Mouse (Mus musculus): Measurements from ENCODE around the gene 1700086D15Rik.
A peak's percentile ranks its signal among the peaks of the same experiment; 100 is the strongest.

1700086D15Rik gene

DNA sequence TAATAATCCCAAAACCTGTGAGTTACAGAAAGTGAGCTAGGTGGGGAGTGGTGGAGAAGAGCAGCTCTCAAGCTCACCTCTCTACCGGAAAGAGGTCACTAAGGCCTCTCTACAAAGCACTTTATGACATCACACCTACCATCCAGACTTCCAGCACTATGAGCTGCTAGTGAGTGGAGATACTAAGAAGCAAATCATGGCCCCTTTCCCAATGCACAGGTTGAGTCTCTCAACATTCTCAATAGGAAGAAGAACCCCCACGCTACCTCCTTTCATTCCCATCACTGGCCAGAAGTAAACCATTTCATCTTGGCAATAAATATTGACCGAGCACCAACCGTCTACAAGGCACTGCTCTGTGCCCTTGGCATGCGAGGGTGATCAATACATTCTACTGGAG, at the start of gene 1700086D15Rik:
Gene 1700086D15Rik, minus strand, starts transcription at position 101 of the 400 bp plus-strand sequence.
- no peak for DNase-seq

DNA sequence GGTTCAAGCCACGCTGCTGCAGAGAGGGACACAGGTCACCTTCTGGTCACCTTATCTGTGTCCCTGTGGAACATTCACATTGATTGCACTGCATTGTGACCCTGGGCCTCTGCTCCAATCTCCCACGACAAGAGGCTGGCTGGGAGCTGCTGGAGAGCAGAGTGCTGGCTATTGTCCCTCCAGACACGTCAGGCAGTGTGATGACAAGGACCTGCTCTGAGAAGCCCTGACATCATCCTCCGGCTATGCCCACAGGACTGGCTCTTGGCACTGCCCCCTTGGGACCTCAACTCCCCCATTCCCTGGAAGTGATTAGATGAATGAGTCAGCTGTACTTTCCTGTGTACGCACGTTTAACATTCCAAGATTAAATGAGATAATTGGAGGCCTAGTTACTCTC, 49.8 kb upstream of the 1700086D15Rik start:
- no peak for DNase-seq

GRCm38 (mm10) chr11:65205306-65205705, 45.6 kb upstream of the 1700086D15Rik start:
- no peak for DNase-seq

DNA sequence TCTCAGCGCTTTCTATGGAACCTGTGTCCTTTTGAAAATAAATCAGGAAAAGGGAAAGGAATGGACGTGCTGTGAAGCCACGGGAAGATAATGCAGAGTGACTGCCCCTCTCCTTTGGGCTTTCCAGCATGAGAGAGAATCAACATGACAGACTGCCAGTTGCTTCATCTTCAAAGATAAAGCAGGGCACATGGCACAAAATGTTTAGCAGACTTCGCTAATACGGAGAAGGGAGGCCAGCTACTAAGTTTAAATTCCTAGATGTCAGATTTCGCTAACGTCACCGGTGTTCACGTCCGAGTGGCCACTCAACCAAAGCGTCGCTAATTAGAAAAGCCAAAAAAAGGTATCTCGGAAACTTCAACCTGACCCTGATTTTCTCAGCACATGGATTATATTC, 45.0 kb upstream of the 1700086D15Rik start:
- DNase-seq, result no peak

DNA sequence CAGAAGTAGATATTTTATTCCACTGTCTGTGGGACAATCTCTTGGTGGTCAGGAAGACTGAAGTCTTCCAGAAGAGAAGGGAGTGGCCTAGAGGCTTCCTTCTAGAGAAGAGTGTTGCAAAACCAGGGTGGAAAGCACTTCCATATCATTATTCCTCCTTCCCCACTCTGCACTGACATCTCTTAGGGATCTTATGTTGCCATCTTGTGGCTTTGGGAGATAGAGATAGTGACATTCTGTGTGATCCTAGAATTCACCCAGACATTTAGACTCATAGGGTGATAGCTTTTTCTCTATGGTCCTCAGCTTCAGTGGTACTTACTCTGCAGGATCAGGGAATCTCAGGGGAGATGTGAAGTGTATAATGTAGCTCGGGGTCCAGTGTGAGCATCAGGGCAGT, 43.3 kb upstream of the 1700086D15Rik start:
- DNase-seq, result no peak

DNA sequence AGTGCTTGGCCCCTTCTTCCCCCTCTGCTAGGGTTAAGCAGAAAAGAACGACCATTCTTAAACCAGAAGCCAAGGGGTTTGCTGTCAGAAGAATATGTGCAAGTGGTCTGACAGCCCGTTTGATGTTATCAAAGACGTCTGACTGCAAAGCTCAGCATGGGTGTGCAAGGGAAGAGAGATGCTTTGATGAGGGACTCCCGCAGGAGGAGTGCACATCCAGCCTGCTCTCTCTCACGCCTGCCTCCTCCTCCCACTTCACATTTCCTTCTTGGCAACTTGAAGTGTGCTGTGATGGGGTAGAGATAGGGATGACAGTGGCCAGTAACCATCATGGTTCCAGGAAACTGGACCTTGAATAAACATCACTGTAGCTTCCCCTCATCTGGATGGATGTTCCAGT, 42.5 kb upstream of the 1700086D15Rik start:
- DNase-seq, result no peak

- DNase-seq, result no peak
These were observed 38.3 kb upstream of the 1700086D15Rik start for GRCm38 (mm10) chr11:65198026-65198425.

GRCm38 (mm10) chr11:65197280-65197679, 37.6 kb upstream of the 1700086D15Rik start:
- DNase-seq, result peak; percentile 59

- DNase-seq, result no peak
These were observed 27.3 kb upstream of the 1700086D15Rik start for GRCm38 (mm10) chr11:65186974-65187373.

- no peak for DNase-seq
These were observed 25.4 kb upstream of the 1700086D15Rik start for GRCm38 (mm10) chr11:65185114-65185513.

GRCm38 (mm10) chr11:65170121-65170750, 10.5 kb upstream of the 1700086D15Rik start:
- no peak for DNase-seq

DNA sequence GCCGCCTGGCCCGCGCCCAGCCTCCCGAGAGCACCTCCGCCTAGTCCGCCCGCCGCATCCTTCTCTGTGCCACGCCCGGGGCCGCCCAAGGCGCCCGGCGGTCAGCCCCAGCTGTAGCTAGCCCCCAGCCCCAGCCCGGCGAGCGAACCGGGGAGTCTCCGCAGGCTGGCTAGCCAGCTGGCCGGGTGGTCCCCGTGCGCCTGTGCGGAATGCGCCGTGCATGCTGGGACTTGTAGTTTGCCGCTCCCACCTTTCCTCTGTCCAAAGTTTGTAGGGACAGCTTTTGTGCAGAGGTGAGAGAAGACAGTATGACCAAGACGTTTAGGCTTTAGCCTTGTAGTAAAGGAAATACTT, 3.1 kb upstream of the 1700086D15Rik start, which contains the start of gene Arhgap44:
Gene Arhgap44, minus strand, starts transcription at position 195 of the 354 bp plus-strand sequence.
- peak; percentile 70 for DNase-seq

DNA sequence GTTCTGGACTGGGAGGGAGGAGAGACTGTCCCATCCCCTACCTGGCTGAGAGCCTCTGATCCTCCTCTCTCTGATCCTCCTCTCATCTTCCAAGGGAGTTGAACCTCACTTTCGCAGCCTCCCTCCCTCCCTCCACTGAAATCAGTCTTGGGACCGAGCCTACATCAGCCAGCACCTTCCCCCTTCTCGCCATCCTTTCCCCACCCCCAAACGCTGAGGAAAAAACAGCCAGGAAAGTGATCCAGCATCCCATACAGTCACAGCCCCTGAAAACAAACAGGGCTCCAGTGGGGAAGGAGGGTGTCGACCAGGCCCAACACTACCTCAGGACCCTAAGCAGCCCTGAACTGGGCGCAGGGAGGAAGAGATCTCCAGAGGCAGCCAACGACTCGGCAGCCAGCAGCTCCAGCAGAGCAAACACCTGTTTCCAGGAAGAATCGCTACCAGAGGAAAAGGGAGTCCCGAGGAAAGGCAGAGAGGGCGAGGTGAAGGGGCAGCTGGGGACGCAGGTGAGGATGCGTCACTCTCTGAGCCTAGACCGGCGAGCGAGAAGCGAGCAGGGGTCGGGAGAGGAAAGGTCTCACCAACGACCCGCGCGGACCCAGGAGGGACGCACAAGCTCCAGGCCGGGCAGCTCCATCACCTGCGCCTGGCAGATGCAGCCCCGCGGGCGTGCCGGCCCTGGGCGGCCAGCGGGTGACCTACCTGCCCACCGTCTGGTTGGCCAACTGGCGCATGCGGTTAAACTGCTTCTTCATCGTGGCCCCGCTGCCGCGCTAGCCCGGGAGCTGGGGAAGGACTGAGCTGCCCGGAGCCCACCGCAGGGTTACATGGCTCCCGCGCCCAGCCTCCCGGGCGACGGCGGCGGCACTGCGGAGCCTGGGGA, 2.4 kb upstream of the 1700086D15Rik start:
- DNase-seq, result no peak

- DNase-seq, result no peak
These were observed 1.5 kb upstream of the 1700086D15Rik start for GRCm38 (mm10) chr11:65160991-65161880.

- DNase-seq, result no peak
These were observed 1.1 kb downstream of the 1700086D15Rik start for GRCm38 (mm10) chr11:65158658-65158990.

DNA sequence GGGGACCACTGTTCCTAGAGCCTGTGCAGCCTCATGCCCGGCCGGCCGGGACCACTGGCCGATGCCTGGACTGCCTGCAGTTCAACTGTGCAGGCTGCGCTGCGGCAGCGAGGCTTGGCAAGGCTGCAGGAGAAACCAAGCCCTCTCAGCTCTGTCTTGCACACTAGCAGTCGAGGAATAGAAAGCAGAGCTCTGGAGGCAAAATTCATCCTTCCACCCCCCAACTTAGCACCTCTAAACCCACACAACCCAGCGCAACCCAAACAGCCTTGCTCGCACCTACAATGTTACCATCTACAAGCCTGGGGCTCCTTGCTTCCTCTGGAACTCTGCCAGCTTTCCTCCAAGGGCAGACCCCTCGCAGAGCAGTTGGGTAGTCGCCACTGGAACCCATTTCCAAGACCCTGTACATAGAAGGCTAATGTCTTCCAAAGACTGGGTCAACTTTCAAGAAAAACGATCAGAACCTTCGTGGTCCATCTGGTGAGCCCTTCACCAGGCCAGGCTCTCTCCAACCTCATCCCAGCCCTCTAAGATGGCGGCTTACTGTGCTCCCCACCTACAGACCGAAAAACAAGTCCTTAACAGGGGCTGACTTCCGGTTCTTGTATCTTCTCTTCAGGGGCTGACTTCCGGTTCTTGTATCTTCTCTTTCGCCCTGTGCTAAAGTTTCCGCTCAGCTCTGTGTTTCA, 1.6 kb downstream of the 1700086D15Rik start:
- DNase-seq, result no peak

- DNase-seq, result no peak
These were observed 6.7 kb downstream of the 1700086D15Rik start for GRCm38 (mm10) chr11:65153006-65153405.

DNA sequence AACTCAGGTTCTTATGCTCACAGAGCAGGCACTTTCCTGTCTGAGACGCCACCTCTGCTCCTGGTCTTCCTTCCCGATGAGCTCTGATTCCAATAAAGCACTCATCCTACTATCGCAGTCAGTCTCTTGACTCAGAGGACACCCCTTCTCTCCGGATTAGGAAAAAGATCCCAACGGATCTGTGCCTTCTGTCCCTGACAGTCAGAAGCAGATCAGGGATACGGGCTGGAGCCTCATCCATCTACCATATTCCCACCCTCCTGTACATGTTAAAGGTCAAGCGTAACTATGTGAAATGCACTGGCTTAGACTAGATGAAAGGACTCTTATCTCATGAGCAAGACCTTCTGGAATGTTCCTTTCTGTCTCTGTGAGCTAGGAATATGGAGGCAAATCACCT, 11.2 kb downstream of the 1700086D15Rik start:
- DNase-seq, result no peak

GRCm38 (mm10) chr11:65142838-65143417, 16.8 kb downstream of the 1700086D15Rik start:
- no peak for DNase-seq

- no peak for DNase-seq
These were observed 20.7 kb downstream of the 1700086D15Rik start for GRCm38 (mm10) chr11:65139030-65139429.

GRCm38 (mm10) chr11:65137145-65137652, 22.5 kb downstream of the 1700086D15Rik start:
- no peak for DNase-seq

- DNase-seq, result no peak
These were observed 24.4 kb downstream of the 1700086D15Rik start for GRCm38 (mm10) chr11:65135251-65135739.

All from kidney, adult 18-20 months (tissue).